Mouse (Mus musculus): ENCODE results near the gene Gm9970.
A peak's percentile ranks its signal among the peaks of the same experiment; 100 is the strongest.

The Gm9970 gene

DNA sequence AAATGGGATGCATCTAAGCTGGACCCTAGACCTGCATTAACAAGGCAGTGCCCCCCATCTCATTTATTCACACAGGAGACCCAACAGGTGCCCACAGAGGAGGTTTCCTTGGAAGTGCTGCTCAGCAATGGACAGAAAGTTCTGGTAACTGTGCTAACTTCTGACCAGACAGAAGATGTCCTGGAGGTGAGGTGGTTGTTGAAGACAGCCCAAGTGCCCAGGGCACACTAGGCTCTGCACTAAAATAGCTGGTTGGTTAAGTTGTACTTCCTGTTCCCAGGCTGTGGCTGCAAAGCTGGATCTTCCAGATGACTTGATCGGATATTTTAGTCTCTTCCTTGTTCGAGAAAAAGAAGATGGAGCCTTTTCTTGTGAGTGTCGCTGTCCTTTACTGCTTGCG is 45.4 kb downstream of the Gm9970 start:
- DNase-seq (ENCODE audit: low read depth, low spot score) = no peak

DNA sequence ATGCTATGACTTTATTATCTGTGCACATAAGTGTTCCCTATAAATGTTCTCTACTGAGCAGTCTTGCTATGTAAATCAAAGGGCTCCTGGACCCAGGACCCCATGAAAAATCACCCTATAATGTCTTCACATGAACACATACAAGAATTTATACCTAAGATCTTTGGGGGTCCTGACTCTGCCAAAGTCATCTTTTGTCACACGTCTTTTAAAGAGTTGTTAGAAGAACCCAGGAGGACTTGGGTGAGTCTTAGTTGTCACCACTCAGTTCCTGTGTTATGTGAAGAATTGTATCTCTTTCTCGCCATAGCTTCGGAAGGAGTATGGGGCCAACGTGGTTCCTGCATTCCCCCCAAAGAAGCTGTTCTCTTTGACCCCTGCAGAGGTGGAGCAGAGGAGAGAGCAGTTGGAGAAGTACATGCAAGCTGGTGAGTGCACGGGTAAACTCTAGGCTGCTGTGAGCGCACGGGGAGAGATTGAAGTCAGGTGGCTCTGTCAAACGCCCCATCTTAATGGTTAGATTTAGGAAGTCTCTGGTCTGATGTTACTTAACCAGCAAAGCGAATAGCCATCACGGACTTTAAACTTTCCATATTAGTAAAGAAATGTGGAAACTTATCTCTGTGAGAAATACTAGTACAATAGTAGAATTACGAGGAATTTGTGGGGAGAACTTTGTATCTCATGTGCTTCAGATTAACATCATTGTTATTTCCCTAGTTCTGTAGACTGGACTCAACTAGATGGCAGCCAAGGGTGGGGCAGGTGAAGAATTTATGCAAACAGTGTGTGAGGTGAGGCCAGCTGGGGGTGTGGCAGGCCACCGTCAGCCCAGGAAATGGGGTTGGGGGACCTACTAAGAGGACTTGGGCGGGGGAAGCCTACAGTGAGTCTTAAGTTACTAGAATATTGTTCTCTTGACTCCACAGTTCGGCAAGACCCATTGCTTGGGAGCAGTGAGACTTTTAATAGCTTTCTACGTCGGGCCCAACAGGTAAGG is 46.2 kb downstream of the Gm9970 start:
- no peak for DNase-seq (ENCODE audit: low read depth, low spot score)

DNA sequence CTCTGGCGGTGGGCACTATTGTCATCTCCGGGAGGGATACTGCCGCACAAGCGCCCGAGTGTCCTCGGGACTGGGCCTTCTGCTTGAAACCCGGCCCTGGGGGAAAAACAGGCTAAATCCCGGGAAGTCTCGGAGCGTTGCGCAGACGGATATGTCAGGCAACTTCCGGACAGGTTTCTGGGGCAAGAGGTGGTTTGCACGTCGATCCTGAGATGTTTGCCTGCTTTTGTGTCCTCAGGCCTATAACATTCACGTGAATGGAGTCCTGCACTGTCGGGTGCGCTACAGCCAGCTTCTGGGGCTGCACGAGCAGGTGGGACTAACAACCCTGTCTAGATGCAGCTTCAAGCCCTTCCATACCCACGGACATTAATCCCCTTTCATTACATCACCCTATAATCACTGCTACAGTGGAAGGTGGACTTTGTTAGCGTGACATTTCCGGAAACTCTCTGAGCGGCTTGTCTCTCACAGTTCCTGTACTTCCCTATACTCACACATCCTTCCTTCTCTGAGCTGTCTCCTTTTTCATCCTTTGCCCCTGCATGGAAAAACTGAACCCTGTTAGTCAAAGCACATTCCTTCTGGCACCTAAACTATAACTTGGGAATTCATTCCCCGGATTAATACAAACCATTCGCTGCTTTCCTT is 47.3 kb downstream of the Gm9970 start:
- no peak for DNase-seq (ENCODE audit: low read depth, low spot score)

DNA sequence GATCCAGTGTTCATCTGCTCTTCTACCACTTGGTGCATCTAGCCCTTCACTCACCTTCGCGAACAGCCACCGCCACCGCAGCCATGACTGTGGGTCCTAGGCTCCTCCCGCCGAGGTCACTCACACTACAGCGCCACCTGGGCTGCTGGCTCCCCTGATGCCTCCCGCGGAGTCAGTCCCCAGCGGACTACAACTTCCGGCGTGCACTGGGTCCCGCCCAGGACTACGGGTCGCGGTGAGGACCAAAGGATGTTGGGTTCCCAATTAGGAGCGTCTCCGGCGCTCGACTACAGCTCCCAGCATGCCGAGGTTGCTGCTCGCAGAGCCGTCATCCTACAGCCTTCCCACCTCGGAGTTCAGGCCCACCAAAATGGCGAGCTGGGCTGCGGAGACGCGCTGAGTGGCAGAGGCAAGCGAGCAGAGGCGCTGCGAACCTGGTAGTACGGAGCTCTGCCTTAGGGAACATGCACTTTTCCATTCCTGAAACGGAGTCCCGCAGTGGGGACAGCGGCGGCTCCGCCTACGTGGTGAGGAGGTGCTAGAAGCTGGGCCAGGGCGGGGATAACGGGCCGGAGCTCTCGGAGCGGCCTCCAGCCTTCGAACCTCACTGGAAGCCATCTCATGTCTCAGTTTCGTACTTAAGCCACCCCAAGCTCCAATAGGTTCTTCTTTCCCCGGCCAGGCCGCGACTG is 47.9 kb downstream of the Gm9970 start, which contains the start of the genes Snx17 and Eif2b4:
TSS of gene Snx17 (plus strand) at position 289 of the 692 bp plus-strand sequence.
TSS of gene Eif2b4 (minus strand) at position 492 of the 692 bp plus-strand sequence.
- peak; percentile 97 for DNase-seq (ENCODE audit: low read depth, low spot score)

DNA sequence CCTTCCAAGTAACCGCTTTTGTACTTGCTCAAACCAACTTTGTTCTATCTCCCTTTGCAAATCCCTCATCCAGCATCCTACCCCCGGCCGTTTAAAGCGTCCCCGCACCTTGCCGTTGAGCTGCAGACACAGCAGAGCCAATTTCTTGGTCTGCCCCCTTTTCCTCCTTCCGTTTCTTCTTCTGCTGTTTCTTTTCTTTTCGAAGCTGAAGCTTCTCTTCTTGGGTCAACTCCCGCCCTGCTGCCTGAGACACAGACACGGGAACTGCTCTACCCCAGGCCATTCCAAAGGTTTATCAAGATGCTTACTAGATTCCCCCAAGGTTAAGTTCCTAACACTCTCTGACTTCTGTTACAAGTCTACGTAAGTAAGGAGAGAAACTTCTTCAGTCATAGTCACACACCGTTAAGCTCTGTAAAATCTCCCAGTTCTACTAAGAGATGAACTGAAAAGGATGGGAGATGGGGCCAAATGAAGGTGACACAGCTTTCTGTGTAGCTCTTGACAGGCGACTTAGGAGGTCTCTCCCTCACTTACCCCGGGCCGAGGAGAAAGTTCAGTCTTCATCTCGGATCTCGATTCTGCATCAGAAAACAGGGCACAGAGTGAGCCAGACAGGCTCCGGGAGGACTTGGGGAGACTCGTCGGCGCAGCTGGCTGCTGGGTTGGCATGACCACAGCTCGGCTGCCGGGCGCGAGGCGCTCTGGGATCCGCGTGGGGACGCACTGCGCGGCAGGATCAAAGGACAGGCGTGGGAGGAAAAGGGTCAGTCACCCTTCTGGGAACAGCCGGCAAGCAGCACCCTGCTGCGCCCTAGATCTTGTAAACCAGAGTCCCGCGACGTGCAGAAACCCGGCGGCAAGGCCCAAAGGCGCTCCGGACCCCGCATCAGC is 48.7 kb downstream of the Gm9970 start:
- no peak for DNase-seq (ENCODE audit: low read depth, low spot score)
